Mouse (Mus musculus) forebrain, embryonic 11.5 days (tissue): ENCODE results near the gene Mindy3. TPM values are rescaled to one million over a fixed set of nuclear protein-coding genes. Genes with fewer than 3 reads are reported as not detected.

Experiments used
- ATAC-seq: fragments of 200-750 bp; cut with Nextera tagmentation; replicated peaks from 2 replicates; pipeline ENCODE4 v1.8.0; 2017; ENCODE audit warnings: moderate TSS enrichment; ENCODE audit not compliant: low FRiP score
- DNase-seq: peaks from one replicate; pipeline ENCODE4 v3.0.0-alpha.2; 2017; ENCODE audit warnings: low spot score
- H3K27ac ChIP-seq: fragments of 300-500 bp; sonication (generic); 2 replicates; pipeline ENCODE4 v1.5.1; 2014; ENCODE audit warnings: low read depth, low read length
- H3K27me3 ChIP-seq: fragments of 300-500 bp; sonication (generic); 2 replicates; pipeline ENCODE4 v1.6.1; 2014; ENCODE audit warnings: mild to moderate bottlenecking, low read length, mixed read lengths; ENCODE audit not compliant: control insufficient read depth, insufficient read depth
- H3K36me3 ChIP-seq: fragments of 300-500 bp; sonication (generic); 2 replicates; pipeline ENCODE4 v1.6.1; 2014; ENCODE audit warnings: mild to moderate bottlenecking, low read length, moderate library complexity, mixed read lengths; ENCODE audit not compliant: control insufficient read depth, insufficient read depth
- H3K4me1 ChIP-seq: fragments of 300-500 bp; sonication (generic); replicated peaks from 2 replicates; pipeline ENCODE4 v1.6.1; 2014; ENCODE audit warnings: low read length, mixed read lengths; ENCODE audit not compliant: control insufficient read depth, insufficient read depth
- H3K4me2 ChIP-seq: fragments of 300-500 bp; sonication (generic); 2 replicates; pipeline ENCODE4 v1.6.1; 2014; ENCODE audit warnings: low read depth, mild to moderate bottlenecking, low read length, moderate library complexity, mixed read lengths; ENCODE audit not compliant: severe bottlenecking
- H3K4me3 ChIP-seq: fragments of 300-500 bp; sonication (generic); 2 replicates; pipeline ENCODE4 v1.5.1; 2014; ENCODE audit warnings: low read depth, low read length
- H3K9ac ChIP-seq: fragments of 300-500 bp; sonication (generic); 2 replicates; pipeline ENCODE4 v1.6.1; 2014; ENCODE audit warnings: low read length
- H3K9me3 ChIP-seq: fragments of 300-500 bp; sonication (generic); 2 replicates; pipeline ENCODE4 v1.6.1; 2016; ENCODE audit warnings: low read length, mixed read lengths; ENCODE audit not compliant: control insufficient read depth
- WGBS: fragments of 180-500 bp; shearing (Covaris S2); extraction: QIAGEN DNeasy Blood & Tissue Kit; methylation state at CpG from one replicate; pipeline ENCODE4 v1.1.7; 2014; 5-methylcytosine and 5-hydroxymethylcytosine counted together
- polyA plus RNA-seq: library from polyadenylated mRNA; unstranded; fragments of >200 nt; fragmentation: Nextera tagmentation; extraction: Ambion mirVana; gene quantifications from 2 replicates; pipeline ENCODE4 v1.2.1, GENCODE M21; 2014

Gene Mindy3
- polyA plus RNA-seq, 1 experiment from 2014 or later, result 40.5 TPM

GRCm38 (mm10) chr2:12327216-12327615 lies 92.1 kb downstream of the Mindy3 start:
- H3K4me2 ChIP-seq, result peak overlapping the region; percentile 54
- H3K9ac ChIP-seq, result peak overlapping the region; percentile 28; the same call in 1 of the 2 replicates
- no peaks in the 10 kb centered on the region for H3K27me3 ChIP-seq
- WGBS, result 10% methylated on average over 10 of the region's 10 CpGs
- DNase-seq (peak; percentile 85), ATAC-seq (peak; percentile 84)
- peak overlapping the region; percentile 15 for H3K4me3 ChIP-seq
- no peaks in the 10 kb centered on the region for H3K9me3 ChIP-seq
- peak overlapping the region; percentile 9; the same call in 1 of the 2 replicates for H3K27ac ChIP-seq
- H3K36me3 ChIP-seq, result no peaks in the 10 kb centered on the region
- peaks cover 2% of the 10 kb centered on the region; the same call in 1 of the 2 replicates for H3K4me1 ChIP-seq

DNA sequence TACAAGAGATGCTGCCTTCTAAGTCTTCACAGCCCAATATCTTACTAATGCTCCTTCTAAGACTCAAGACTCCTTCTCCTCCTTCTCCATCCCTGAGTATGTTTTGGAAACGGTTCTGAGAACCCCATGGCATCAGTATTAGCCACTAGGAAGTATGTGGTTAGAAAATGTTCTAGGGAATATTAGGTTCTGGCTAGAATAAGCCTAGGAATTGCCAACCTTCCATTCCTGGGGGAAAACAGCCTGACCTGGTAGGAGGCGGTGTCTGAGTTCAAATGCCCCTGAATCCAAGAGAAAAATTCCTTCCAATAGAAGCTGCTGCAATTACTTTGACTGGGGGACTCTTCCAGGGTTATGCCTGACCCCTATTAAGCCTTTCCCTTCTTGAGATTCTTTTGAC lies 93.4 kb downstream of the Mindy3 start:
- Histone ChIP-seq H3K4me2 (no peak overlapping the region), H3K9ac (no peak overlapping the region), H3K4me1 (peaks cover 2% of the 10 kb centered on the region; the same call in 1 of the 2 replicates), H3K27ac (no peak overlapping the region), H3K4me3 (no peak overlapping the region), H3K9me3 (no peaks in the 10 kb centered on the region), H3K36me3 (no peaks in the 10 kb centered on the region), H3K27me3 (no peaks in the 10 kb centered on the region)
- DNase-seq (no peak), ATAC-seq (no peak)
- WGBS, result 88% methylated on average over 2 of the region's 2 CpGs

DNA sequence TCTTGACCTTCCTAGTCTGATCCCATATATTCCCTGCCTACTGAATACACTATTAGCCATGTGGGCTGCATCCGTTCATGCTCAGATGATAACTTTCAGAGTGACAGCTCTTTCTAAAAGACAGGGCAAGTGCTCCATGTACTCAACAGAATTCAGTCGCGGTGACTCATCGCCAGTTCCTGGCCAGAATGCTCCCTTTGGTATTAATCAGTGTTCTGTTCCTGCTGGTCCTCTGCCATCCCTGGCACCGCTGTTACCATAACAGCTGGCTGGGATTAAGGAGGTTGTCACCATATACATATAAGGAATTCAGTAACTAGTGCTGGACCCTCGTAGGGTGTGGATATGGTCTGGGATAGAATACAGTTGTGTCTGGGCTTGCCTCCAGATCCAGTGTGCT lies 93.9 kb downstream of the Mindy3 start:
- Histone ChIP-seq H3K4me1 (peaks cover 2% of the 10 kb centered on the region; the same call in 1 of the 2 replicates), H3K4me3 (no peak overlapping the region), H3K9me3 (no peaks in the 10 kb centered on the region), H3K36me3 (no peaks in the 10 kb centered on the region), H3K27ac (no peak overlapping the region), H3K9ac (no peak overlapping the region), H3K4me2 (no peak overlapping the region), H3K27me3 (no peaks in the 10 kb centered on the region)
- ATAC-seq, result no peak
- 84% methylated on average over 6 of the region's 6 CpGs for WGBS
- DNase-seq, result no peak

GRCm38 (mm10) chr2:12320914-12321313 lies 98.4 kb downstream of the Mindy3 start:
- ATAC-seq, result no peak
- no peak for DNase-seq
- Histone ChIP-seq H3K4me1 (no peaks in the 10 kb centered on the region), H3K9me3 (no peaks in the 10 kb centered on the region), H3K4me2 (no peak overlapping the region), H3K27ac (no peak overlapping the region), H3K4me3 (no peak overlapping the region), H3K36me3 (no peaks in the 10 kb centered on the region), H3K27me3 (no peaks in the 10 kb centered on the region), H3K9ac (no peak overlapping the region)
- WGBS, result 86% methylated on average over 4 of the region's 4 CpGs

DNA sequence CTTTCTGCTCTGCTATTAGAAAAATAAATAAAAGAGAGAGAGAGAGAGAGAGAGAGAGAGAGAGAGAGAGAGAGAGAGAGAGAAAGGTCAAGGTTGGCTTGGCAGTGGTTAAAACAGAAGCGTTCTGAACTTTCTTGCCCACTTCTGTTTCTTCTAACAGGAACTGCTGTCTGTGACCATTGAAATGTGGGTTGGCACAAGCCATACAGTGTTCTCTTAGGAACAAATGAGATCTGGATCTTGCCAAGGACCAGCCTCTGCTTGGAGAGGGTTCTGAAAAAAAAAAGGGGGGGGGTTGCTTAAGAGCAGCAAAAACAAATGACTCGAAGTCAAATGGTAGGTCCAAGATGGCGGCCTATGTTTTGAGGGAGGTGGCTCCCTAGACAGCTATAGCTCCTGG lies 100.6 kb downstream of the Mindy3 start:
- no peaks in the 10 kb centered on the region for H3K36me3 ChIP-seq
- H3K4me3 ChIP-seq, result no peak overlapping the region
- DNase-seq, result no peak
- WGBS, result 93% methylated on average over 3 of the region's 3 CpGs
- no peaks in the 10 kb centered on the region for H3K27me3 ChIP-seq
- no peak overlapping the region for H3K4me2 ChIP-seq
- no peaks in the 10 kb centered on the region for H3K4me1 ChIP-seq
- no peak overlapping the region for H3K27ac ChIP-seq
- H3K9me3 ChIP-seq, result no peaks in the 10 kb centered on the region
- no peak overlapping the region for H3K9ac ChIP-seq
- no peak for ATAC-seq

GRCm38 (mm10) chr2:12318036-12318435 lies 101.2 kb downstream of the Mindy3 start:
- Histone ChIP-seq H3K27ac (no peak overlapping the region), H3K36me3 (no peaks in the 10 kb centered on the region), H3K9me3 (no peaks in the 10 kb centered on the region), H3K27me3 (no peaks in the 10 kb centered on the region), H3K4me2 (no peak overlapping the region), H3K4me1 (no peaks in the 10 kb centered on the region), H3K4me3 (no peak overlapping the region), H3K9ac (no peak overlapping the region)
- no peak for DNase-seq
- no peak for ATAC-seq
- WGBS, result 91% methylated on average over 4 of the region's 4 CpGs

GRCm38 (mm10) chr2:12317343-12317742 lies 101.9 kb downstream of the Mindy3 start:
- Histone ChIP-seq H3K4me2 (no peak overlapping the region), H3K9ac (no peak overlapping the region), H3K4me1 (no peaks in the 10 kb centered on the region), H3K36me3 (no peaks in the 10 kb centered on the region), H3K27me3 (no peaks in the 10 kb centered on the region), H3K9me3 (no peaks in the 10 kb centered on the region), H3K27ac (no peak overlapping the region), H3K4me3 (no peak overlapping the region)
- no peak for DNase-seq
- ATAC-seq, result no peak
- WGBS, result 90% methylated on average over 5 of the region's 5 CpGs

- H3K36me3 ChIP-seq, result no peaks in the 10 kb centered on the region
- H3K4me3 ChIP-seq, result no peak overlapping the region
- no peak for DNase-seq
- H3K4me1 ChIP-seq, result no peaks in the 10 kb centered on the region
- H3K9me3 ChIP-seq, result no peaks in the 10 kb centered on the region
- H3K27ac ChIP-seq, result no peak overlapping the region
- 0 out of 2 replicates have a peak, but pooled peaks have one; percentile 27 for ATAC-seq
- WGBS, result 39% methylated on average over 7 of the region's 7 CpGs
- H3K9ac ChIP-seq, result no peak overlapping the region
- no peak overlapping the region for H3K4me2 ChIP-seq
- no peaks in the 10 kb centered on the region for H3K27me3 ChIP-seq
Observed at GRCm38 (mm10) chr2:12316361-12316760, 102.9 kb downstream of the Mindy3 start.

DNA sequence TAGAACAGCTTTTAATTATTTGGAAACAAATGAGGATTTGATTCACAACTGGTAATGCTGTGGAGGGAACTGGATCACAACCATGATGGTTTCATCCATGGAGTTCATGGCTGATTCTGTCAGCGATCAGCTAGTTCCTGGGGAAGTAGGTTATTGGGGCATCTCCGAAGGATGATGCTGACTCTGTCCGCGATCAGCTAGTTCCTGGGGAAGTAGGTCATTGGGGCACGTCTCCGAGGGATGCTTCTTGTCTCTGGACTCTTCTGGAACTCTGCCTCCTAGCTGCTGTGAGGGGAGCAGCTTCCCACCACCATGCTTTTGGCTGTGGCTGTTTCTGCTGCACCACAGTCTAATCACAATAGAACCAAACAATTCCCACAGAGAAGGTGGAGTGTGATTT lies 105.2 kb downstream of the Mindy3 start:
- ATAC-seq, result no peak
- DNase-seq, result no peak

More for the DNA sequence above, 105.2 kb downstream of the Mindy3 start:
- H3K9me3 ChIP-seq, result no peaks in the 10 kb centered on the region
- H3K4me1 ChIP-seq, result no peaks in the 10 kb centered on the region
- H3K36me3 ChIP-seq, result no peaks in the 10 kb centered on the region
- H3K4me2 ChIP-seq, result no peak overlapping the region
- H3K4me3 ChIP-seq, result no peak overlapping the region
- H3K27ac ChIP-seq, result no peak overlapping the region
- no peak overlapping the region for H3K9ac ChIP-seq
- H3K27me3 ChIP-seq, result no peaks in the 10 kb centered on the region
- WGBS, result 74% methylated on average over 6 of the region's 6 CpGs
